Mouse (Mus musculus): ENCODE measurements around the gene Myl4. TPM values are rescaled to one million over a fixed set of nuclear protein-coding genes. Genes with fewer than 3 reads are reported as not detected.
"Not testable (repeated sequence)": the region's sequence is repeated elsewhere in the genome, so short reads cannot be mapped to it uniquely, and the experiment has no call there.

Myl4 gene
- polyA plus RNA-seq (2017; shearing (Covaris generic)) = 10 to 100 TPM in 1 of 2 experiments, 1 to 10 TPM in 1; 8.2 to 11.4 TPM

GRCm38 (mm10) chr11:104550406-104550974, at the start of gene Myl4, which contains the start of gene Cdc27:
Gene Myl4 (plus strand): TSS chr11:104550663.
Gene Cdc27 (minus strand): TSS chr11:104550620.
- peak; percentile 94 for ATAC-seq

GRCm38 (mm10) chr11:104508455-104508854, 42.0 kb upstream of the Myl4 start:
- ATAC-seq = no peak

- ATAC-seq = no peak
These were observed 39.9 kb upstream of the Myl4 start for GRCm38 (mm10) chr11:104510606-104511005.

DNA sequence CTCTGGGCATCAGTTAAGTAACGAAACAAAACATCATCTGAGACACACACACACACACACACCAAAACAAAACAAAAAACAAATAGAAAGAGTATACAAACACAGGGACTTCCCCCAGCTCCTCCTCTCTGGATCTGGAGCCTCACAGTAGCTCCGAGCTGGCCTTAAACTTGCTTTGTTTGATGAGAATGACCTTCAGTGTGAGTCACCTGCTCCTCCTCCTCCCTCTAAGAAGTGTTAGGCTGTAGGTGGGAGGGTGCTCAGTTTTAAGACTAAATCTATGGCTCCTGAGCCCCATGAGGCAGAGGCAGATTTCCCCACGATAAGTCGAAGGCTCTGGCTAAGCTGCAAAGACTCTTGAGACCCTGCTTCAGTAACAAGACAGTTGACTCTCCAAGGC, 38.0 kb upstream of the Myl4 start:
- ATAC-seq = no peak

DNA sequence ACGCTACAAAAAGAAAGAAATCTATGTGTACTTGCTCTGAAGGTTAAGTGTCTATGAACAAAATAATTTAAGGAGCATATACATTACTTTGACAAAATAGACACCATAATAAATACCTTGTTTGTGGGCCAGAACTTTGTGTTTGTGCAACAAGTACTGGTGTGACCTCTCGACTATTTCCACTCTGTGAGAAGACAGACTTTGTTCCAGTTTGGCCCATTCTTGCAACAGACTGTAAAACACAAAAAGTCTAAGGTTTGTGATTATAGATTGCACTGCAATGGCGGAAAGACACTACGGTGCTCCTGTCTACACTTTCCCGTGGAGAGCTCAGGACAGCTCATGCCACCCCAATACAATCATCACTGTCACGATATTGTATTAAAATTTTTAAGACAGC, 24.5 kb upstream of the Myl4 start:
- ATAC-seq = no peak

DNA sequence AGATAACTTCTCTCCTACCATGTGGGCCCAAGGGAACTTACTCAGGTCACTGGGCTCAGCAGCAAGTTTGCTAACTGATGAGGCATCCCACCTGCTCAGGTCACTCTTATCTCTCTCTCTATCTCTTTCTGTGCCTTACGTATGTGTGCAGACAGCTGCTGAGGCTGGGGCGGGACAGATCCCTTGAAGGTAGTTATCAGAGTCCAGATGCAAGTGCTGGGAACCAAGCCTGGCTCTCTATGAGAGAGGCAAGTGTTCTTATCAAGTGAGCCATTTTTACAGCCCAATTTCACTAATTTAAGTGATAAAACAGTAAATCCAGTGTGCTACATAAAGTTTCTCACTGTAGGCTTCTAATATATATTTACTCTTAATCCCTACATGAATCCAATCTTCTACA, 13.6 kb upstream of the Myl4 start:
- ATAC-seq = no peak

DNA sequence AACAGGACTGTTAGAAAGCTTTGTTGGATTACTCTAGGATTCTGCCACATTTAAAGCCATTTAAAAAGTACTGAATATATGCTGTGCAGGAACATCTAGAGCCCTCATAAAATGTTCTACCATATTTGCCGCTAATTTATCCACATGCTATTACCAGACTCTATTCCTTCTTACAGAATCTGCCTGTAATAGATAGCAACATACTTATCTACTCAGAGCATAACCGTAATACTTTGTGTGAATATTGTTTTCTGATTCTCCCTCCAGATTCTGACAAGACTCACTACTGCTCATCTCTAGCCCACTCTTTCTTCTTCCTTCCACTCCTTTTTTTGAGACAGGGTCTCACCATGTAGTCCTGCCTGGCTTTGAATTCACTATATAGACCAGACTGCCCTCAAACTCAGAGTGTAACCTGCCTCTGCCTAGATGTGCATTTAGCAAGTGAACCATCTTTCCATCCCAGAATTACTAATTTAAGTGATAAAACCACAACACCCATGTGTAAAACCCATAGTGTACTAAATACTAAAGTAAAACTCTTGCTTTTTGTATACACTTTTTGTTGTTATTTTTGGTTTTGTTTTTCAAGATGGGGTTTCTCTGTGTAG, 12.4 kb upstream of the Myl4 start:
- no peak for ATAC-seq

DNA sequence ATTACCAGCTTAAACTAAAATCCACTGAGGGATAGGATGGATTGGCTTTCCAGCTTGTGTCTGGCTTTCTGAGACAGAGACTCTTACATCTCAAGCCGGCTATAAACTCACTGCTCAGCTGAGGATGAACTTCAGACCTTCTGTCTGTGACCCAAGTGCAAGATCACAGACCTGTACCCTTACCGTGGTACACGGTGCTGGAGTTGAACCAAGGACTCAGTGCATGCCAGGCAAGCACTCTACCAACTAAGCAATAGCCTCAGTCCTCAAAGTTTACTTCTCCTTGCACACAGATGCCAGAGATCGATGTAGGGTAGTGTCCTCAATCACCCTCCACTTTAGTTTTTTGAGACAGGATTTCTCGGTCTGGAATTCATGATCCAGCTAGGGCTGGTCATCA, 10.7 kb upstream of the Myl4 start:
- no peak for ATAC-seq

GRCm38 (mm10) chr11:104543337-104543736, 7.1 kb upstream of the Myl4 start:
- ATAC-seq = not testable (repeated sequence)

DNA sequence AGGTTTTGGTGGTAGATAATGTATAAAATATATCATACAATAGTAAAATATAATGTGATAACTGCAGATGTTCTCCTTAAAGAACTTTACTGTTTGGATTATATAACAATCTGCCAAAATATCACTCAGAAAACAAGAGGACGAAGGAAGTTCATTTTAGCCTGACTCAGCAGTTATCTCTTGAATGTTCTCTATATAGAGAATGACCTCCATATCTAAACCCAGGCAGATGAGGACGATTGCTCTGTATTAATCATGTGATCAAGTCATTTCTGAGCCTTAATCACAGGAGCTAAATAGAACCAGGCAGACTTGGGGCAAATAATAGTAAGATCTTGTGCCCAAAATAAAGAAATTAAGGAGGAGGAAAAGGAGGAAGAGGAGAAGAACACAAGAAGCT, 6.0 kb upstream of the Myl4 start:
- no peak for ATAC-seq

DNA sequence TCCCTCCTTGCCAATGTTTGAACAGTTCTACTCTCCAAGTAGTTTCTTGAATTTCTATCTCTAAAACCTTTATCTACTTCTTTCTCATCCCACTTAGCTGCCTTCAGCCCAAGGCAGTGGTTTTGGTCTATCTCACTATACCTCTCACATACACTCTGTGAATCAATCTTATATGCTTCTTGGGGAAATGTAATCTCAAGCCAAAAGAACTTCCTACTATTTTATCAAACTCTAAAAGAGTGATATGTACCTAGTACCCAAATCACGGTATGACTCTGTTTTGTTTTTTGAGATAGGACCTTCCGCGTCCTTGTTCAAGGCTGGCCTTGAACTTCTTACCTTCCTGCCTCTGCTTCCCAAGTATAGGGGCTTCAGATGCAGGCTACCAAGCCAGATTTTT, 3.0 kb upstream of the Myl4 start:
- no peak for ATAC-seq

- ATAC-seq = peak; percentile 44
These were observed 741 bp upstream of the Myl4 start for GRCm38 (mm10) chr11:104549438-104550405.

GRCm38 (mm10) chr11:104558065-104558464, 7.6 kb downstream of the Myl4 start:
- ATAC-seq = no peak

DNA sequence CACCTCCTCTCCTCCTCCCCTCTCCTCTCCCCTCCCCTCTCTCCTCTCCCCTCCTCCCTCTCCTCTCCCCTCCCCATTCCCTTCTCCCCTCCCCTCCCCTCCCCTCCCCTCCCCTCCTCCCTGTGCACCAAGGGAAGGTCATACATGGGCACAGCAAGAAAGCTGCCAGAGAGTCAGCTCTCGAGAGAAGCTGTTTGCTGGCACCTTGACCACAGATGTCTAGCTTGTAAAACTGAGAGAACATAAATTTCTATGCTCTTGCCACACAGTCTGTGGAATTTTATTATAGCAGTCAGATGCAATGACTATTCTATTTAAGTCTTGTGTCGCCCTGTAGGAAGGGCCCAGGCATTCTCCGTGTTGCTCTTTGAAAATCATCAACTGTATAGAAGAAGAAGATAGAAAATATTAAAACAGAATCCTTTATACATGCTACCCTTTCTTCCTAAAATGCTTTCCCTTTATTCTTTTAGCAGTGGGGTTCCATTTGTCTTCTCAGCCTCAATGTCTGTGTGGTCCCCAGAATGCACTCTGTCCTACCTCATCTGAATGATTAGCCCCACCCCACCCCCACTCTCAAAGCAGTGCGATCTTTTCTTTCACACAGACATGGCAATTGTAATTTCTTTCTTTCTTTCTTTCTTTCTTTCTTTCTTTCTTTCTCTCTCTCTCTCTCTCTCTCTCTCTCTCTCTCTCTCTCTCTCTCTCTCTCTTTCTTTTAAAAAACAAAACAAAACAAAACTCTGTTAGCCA, 8.4 kb downstream of the Myl4 start:
- no peak for ATAC-seq

GRCm38 (mm10) chr11:104560971-104561370, 10.5 kb downstream of the Myl4 start:
- ATAC-seq = no peak

GRCm38 (mm10) chr11:104563496-104563895, 13.0 kb downstream of the Myl4 start:
- no peak for ATAC-seq

DNA sequence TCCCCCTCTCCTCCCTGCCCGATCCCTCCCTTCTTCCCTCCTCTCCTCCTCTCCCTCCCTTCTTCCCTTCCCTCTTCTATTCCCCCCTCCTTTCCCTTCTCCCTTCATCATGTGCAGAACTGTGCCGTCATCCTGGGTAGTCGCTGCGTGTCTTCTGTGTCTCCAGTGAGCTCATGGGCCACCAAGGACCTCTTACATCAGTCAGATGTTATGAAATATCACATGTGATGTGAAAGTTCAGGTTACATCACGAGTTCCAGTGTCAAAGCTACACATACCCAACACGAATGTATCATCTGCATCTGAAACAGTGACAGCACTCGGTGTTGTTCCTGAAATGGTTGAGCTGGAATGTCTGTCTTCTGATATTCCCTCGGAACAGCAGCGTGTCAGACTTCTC, 14.7 kb downstream of the Myl4 start:
- no peak for ATAC-seq

GRCm38 (mm10) chr11:104566097-104566496, 15.6 kb downstream of the Myl4 start:
- ATAC-seq = no peak

DNA sequence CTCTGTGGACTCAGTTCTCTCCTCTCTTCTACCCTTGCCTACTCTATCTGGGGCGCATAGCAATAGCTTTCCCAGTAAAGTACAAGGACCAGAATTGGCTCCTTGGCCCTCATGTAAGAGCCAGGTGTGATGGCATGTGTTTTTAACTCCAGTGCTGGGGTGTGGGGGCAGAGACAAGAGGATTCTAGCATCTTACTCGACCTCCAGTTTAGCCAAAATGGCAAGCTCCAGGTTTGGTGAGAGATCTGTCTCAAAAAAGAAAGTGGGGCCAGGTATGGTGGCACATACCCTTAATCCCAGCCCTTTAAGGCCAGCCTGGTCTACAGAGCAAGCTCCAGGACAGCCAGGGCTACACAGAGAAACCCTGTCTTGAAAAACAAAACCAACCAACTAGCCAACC, 16.3 kb downstream of the Myl4 start:
- no peak for ATAC-seq

- no peak for ATAC-seq
These were observed 17.3 kb downstream of the Myl4 start for GRCm38 (mm10) chr11:104567736-104568135.

- no peak for ATAC-seq
These were observed 17.9 kb downstream of the Myl4 start for GRCm38 (mm10) chr11:104568326-104568725.

- not testable (repeated sequence) for ATAC-seq
These were observed 20.1 kb downstream of the Myl4 start for GRCm38 (mm10) chr11:104570515-104570914.

GRCm38 (mm10) chr11:104571373-104571772, 20.9 kb downstream of the Myl4 start:
- not testable (repeated sequence) for ATAC-seq
